Mouse (Mus musculus) erythroblast, adult 5-6 weeks (primary cell): ENCODE data around the gene Rps27. TPM values are rescaled to one million over a fixed set of nuclear protein-coding genes. Genes with fewer than 3 reads are reported as not detected.

ENCODE experiments used
- ATAC-seq: replicated peaks from 2 replicates; pipeline ENCODE4 v1.8.0; 2016; ENCODE audit warnings: moderate number of reproducible peaks, mild to moderate bottlenecking, moderate TSS enrichment, inconsistent platforms; ENCODE audit not compliant: poor library complexity, low FRiP score, severe bottlenecking
- total RNA-seq, 2 experiments: library from RNA; stranded (forward) in 1 of 2; stranded (reverse) in 1 of 2; fragments of 150-400 nt in 1 of 2; fragments of 200-764, 138-1000 nt in 1 of 2; gene quantifications; 2 replicates each; pipeline versions ENCODE4 v1.2.3 to v1.2.4; 2015 to 2017; ENCODE audit warnings: low replicate concordance in 2 of 2

The Rps27 gene
- total RNA-seq, 2 experiments from 2014 or later: 738 to 1,022 TPM

GRCm38 (mm10) chr3:90194759-90195158 lies 18.7 kb downstream of the Rps27 start:
- no peak for ATAC-seq

GRCm38 (mm10) chr3:90190859-90191510 lies 22.5 kb downstream of the Rps27 start:
- no peak for ATAC-seq

- ATAC-seq: no peak
Observed at GRCm38 (mm10) chr3:90183581-90183980, 29.9 kb downstream of the Rps27 start.

- no peak for ATAC-seq
Observed at GRCm38 (mm10) chr3:90179566-90179965, 33.9 kb downstream of the Rps27 start.

Other genes with a start within 250 kb of the Rps27 start
- 118 and 129 TPM in 2 replicates for gene Hax1, start 214.9 kb downstream of the Rps27 start, total RNA-seq (2015; ENCODE audit: low replicate concordance)
- gene Hax1, start 214.9 kb downstream of the Rps27 start, total RNA-seq (2017; ENCODE audit: low replicate concordance): 48.2 and 60.8 TPM in 2 replicates
- 10.4 and 15.0 TPM in 2 replicates for gene 4933434E20Rik, start 162.0 kb downstream of the Rps27 start, total RNA-seq (2015; ENCODE audit: low replicate concordance)
- gene 4933434E20Rik, start 162.0 kb downstream of the Rps27 start, total RNA-seq (2017; ENCODE audit: low replicate concordance): 16.3 and 17.6 TPM in 2 replicates
- 124 and 134 TPM in 2 replicates for gene Ubap2l, start 161.0 kb downstream of the Rps27 start, total RNA-seq (2015; ENCODE audit: low replicate concordance)
- gene Ubap2l, start 161.0 kb downstream of the Rps27 start, total RNA-seq (2017; ENCODE audit: low replicate concordance): 106 and 129 TPM in 2 replicates
- gene Tpm3, start 141.0 kb downstream of the Rps27 start, total RNA-seq (2015; ENCODE audit: low replicate concordance): 132 and 146 TPM in 2 replicates
- gene Tpm3, start 141.0 kb downstream of the Rps27 start, total RNA-seq (2017; ENCODE audit: low replicate concordance): 200 and 233 TPM in 2 replicates
- gene Nup210l, start 109.5 kb downstream of the Rps27 start, total RNA-seq (2015; ENCODE audit: low replicate concordance): 0.58 TPM in 1 of 2 replicates, not detected in the other
- gene Nup210l, start 109.5 kb downstream of the Rps27 start, total RNA-seq (2017; ENCODE audit: low replicate concordance): 0.09 and 0.14 TPM in 2 replicates
- gene Rab13, start within 50 bp of the Rps27 start, total RNA-seq (2015; ENCODE audit: low replicate concordance): 0.77 and 1.5 TPM in 2 replicates
- 0.84 TPM in 1 of 2 replicates, not detected in the other for gene Rab13, start within 50 bp of the Rps27 start, total RNA-seq (2017; ENCODE audit: low replicate concordance)
- gene Jtb, start 17.9 kb upstream of the Rps27 start, total RNA-seq (2015; ENCODE audit: low replicate concordance): 23.8 and 26.5 TPM in 2 replicates
- 7.3 and 8.9 TPM in 2 replicates for gene Jtb, start 17.9 kb upstream of the Rps27 start, total RNA-seq (2017; ENCODE audit: low replicate concordance)
- not detected in 2 replicates for gene Creb3l4, start 29.9 kb upstream of the Rps27 start, total RNA-seq (2015; ENCODE audit: low replicate concordance)
- not detected in 2 replicates for gene Creb3l4, start 29.9 kb upstream of the Rps27 start, total RNA-seq (2017; ENCODE audit: low replicate concordance)
- 2.5 and 10.6 TPM in 2 replicates for gene Slc39a1, start 34.5 kb upstream of the Rps27 start, total RNA-seq (2015; ENCODE audit: low replicate concordance)
- 8.7 and 9.5 TPM in 2 replicates for gene Slc39a1, start 34.5 kb upstream of the Rps27 start, total RNA-seq (2017; ENCODE audit: low replicate concordance)
- gene Crtc2, start 40.5 kb upstream of the Rps27 start, total RNA-seq (2015; ENCODE audit: low replicate concordance): 14.2 and 17.5 TPM in 2 replicates
- 2.4 and 4.4 TPM in 2 replicates for gene Crtc2, start 40.5 kb upstream of the Rps27 start, total RNA-seq (2017; ENCODE audit: low replicate concordance)
- gene Dennd4b, start 51.5 kb upstream of the Rps27 start, total RNA-seq (2015; ENCODE audit: low replicate concordance): 2.9 and 18.4 TPM in 2 replicates
- 4.5 and 6.1 TPM in 2 replicates for gene Dennd4b, start 51.5 kb upstream of the Rps27 start, total RNA-seq (2017; ENCODE audit: low replicate concordance)
- gene Gatad2b, start 79.5 kb upstream of the Rps27 start, total RNA-seq (2015; ENCODE audit: low replicate concordance): 51.0 and 65.5 TPM in 2 replicates
- 41.8 and 47.2 TPM in 2 replicates for gene Gatad2b, start 79.5 kb upstream of the Rps27 start, total RNA-seq (2017; ENCODE audit: low replicate concordance)
- not detected in 2 replicates for gene Slc27a3, start 176.3 kb upstream of the Rps27 start, total RNA-seq (2015; ENCODE audit: low replicate concordance)
- gene Slc27a3, start 176.3 kb upstream of the Rps27 start, total RNA-seq (2017; ENCODE audit: low replicate concordance): 0.68 TPM in 1 of 2 replicates, not detected in the other
- gene Ints3, start 220.0 kb upstream of the Rps27 start, total RNA-seq (2015; ENCODE audit: low replicate concordance): 6.0 and 6.9 TPM in 2 replicates
- 5.1 and 10.5 TPM in 2 replicates for gene Ints3, start 220.0 kb upstream of the Rps27 start, total RNA-seq (2017; ENCODE audit: low replicate concordance)